Mouse (Mus musculus) lung, adult 2 months (tissue): ENCODE measurements around the gene Gm7102.

Experiments
- CTCF ChIP-seq: fragments of 200-500 bp; IDR thresholded peaks from 2 replicates; pipeline ENCODE4 v1.5.1; 2011; ENCODE audit warnings: mild to moderate bottlenecking, low read length, control low read depth; ENCODE audit not compliant: insufficient read depth
- POLR2A ChIP-seq: fragments of 200-500 bp; IDR thresholded peaks from 2 replicates; pipeline ENCODE4 v1.6.1; 2011; ENCODE audit warnings: low read depth, mild to moderate bottlenecking, control low read depth, low read length, borderline replicate concordance; ENCODE audit errors: extremely low read depth

DNA sequence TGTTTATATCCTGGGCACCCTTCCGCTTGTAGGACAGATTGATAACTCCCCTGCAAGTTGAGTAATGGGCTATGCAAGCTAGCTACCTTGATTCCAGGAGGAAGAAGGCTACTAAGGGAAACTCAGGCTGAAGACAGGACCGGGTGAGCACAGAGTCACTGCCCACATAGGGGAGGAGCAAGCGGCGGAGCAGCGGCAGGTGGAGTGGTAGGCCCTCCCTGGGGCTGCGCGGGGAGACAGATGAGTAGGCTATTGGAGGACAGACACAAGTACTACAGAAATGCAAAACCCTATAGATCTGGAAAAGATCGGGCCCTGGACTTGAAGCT, 24.8 kb downstream of the Gm7102 start:
- TF ChIP-seq CTCF (no peak), POLR2A (no peak)
